ENCODE assay signal across 9 mouse cellular contexts in the genomic region with DNA sequence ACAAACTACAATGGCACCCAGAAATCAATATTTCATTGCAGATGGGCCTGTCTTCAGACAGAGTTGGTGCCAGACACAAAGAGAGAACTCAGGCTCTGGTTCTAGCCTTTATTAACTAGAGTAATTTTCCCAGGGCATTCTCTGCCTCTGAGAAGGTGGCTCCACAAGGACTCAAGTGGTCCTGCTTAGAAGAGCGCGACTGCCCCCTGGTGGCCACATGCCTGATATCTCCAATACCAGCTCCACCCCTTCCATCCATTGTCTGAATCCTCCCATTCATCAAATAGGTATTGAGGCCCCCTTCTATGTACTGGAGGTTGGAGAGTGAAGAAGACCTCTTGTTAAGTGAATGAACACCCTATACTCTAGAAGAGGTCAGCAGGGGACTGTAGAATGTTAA.
DNase-seq lines count a peak whose midpoint lies in the region; ATAC-seq and TF ChIP-seq lines count a peak whose summit lies in the region.
"Had no signal": no experiment of that assay in that cellular context is flagged by ENCODE, and none has a peak within 500 bp of the region (broad histone marks: within the 10 kb centered on the region; RNA-seq: fewer than 3 reads in every experiment).

No protein-coding gene starts in this region.

- no peak overlapping the region for H3K9ac ChIP-seq in kidney, embryonic 16.5 days (replicated peaks; ENCODE audit: low read length)
- no peak overlapping the region for H3K9ac ChIP-seq in limb, embryonic 14.5 days (ENCODE audit: low read depth, low read length, severe bottlenecking)
- no peak overlapping the region for H3K9ac ChIP-seq in neural tube, embryonic 11.5 days (ENCODE audit: low read length)
- H3K9ac ChIP-seq: embryonic facial prominence, embryonic 12.5 days had no signal

- DNase-seq in 416B (ENCODE audit: low read depth): peak; percentile 86
- peak; percentile 76 for DNase-seq in adrenal gland, adult 2 months
- DNase-seq in embryo, embryonic 11 days: peak; percentile 90
- peak; percentile 5 to 23 for DNase-seq in heart, adult 9 months (ENCODE audit: low spot score in 2 of 2)
- DNase-seq in limb, embryonic 14.5 days (ENCODE audit: low spot score): peak; percentile 72
- DNase-seq in neural tube, embryonic 11.5 days (ENCODE audit: low spot score): peak; percentile 78
- peak; percentile 33 for DNase-seq in telencephalon, adult 2 months (ENCODE audit: low read depth, low spot score)

- TF ChIP-seq POLR2A in limb, embryonic 14.5 days (IDR thresholded peaks at IDR 0.05; ENCODE audit: borderline replicate concordance, extremely low read depth, insufficient read depth, insufficient read length): no peak

- H3K4me2 ChIP-seq in kidney, embryonic 16.5 days (replicated peaks; ENCODE audit: low read depth, low read length): no peak overlapping the region
- H3K4me2 ChIP-seq in limb, embryonic 14.5 days (replicated peaks; ENCODE audit: low read depth, low read length, severe bottlenecking): no peak overlapping the region
- H3K4me2 ChIP-seq in neural tube, embryonic 11.5 days (ENCODE audit: low read depth): no peak overlapping the region
- H3K4me2 ChIP-seq: embryonic facial prominence, embryonic 12.5 days had no signal

- no peak overlapping the region for H3K4me3 ChIP-seq in kidney, embryonic 16.5 days (ENCODE audit: low read length)
- H3K4me3 ChIP-seq in limb, embryonic 14.5 days (replicated peaks; ENCODE audit: low read length): no peak overlapping the region
- H3K4me3 ChIP-seq in neural tube, embryonic 11.5 days (ENCODE audit: low read depth, low read length): no peak overlapping the region
- H3K4me3 ChIP-seq: embryonic facial prominence, embryonic 12.5 days had no signal

- 2% methylated on average over 2 of the region's 2 CpGs for WGBS in kidney, embryonic 16.5 days
- WGBS in limb, embryonic 14.5 days: 0% methylated on average over 2 of the region's 2 CpGs
- 0% methylated on average over 2 of the region's 2 CpGs for WGBS in neural tube, embryonic 11.5 days

- no peaks in the 10 kb centered on the region for H3K4me1 ChIP-seq in kidney, embryonic 16.5 days (ENCODE audit: insufficient read depth, low read length)
- H3K4me1 ChIP-seq in limb, embryonic 14.5 days (ENCODE audit: control insufficient read depth, insufficient read depth, low read length): no peaks in the 10 kb centered on the region
- H3K4me1 ChIP-seq in neural tube, embryonic 11.5 days (ENCODE audit: control insufficient read depth, insufficient read depth, low read length): no peaks in the 10 kb centered on the region
- H3K4me1 ChIP-seq: embryonic facial prominence, embryonic 12.5 days had no signal

- no peak overlapping the region for H3K27ac ChIP-seq in kidney, embryonic 16.5 days (ENCODE audit: low read length)
- no peak overlapping the region for H3K27ac ChIP-seq in limb, embryonic 14.5 days (replicated peaks; ENCODE audit: low read depth, low read length)
- no peak overlapping the region for H3K27ac ChIP-seq in neural tube, embryonic 11.5 days (ENCODE audit: low read depth, low read length)
- H3K27ac ChIP-seq: embryonic facial prominence, embryonic 12.5 days had no signal

- H3K36me3 ChIP-seq in kidney, embryonic 16.5 days (ENCODE audit: insufficient read depth, low read length): no peaks in the 10 kb centered on the region
- no peaks in the 10 kb centered on the region for H3K36me3 ChIP-seq in limb, embryonic 14.5 days (ENCODE audit: control insufficient read depth, insufficient read depth, low read length)
- no peaks in the 10 kb centered on the region for H3K36me3 ChIP-seq in neural tube, embryonic 11.5 days (ENCODE audit: control insufficient read depth, insufficient read depth, low read length)
- H3K36me3 ChIP-seq: embryonic facial prominence, embryonic 12.5 days had no signal

- no peaks in the 10 kb centered on the region for H3K9me3 ChIP-seq in kidney, embryonic 16.5 days (ENCODE audit: low read length)
- no peaks in the 10 kb centered on the region for H3K9me3 ChIP-seq in limb, embryonic 14.5 days (ENCODE audit: control insufficient read depth, low read length)
- H3K9me3 ChIP-seq in neural tube, embryonic 11.5 days (ENCODE audit: control insufficient read depth, low read length): no peaks in the 10 kb centered on the region
- H3K9me3 ChIP-seq: embryonic facial prominence, embryonic 12.5 days had no signal

- H3K27me3 ChIP-seq in kidney, embryonic 16.5 days (ENCODE audit: insufficient read depth, low read length): no peaks in the 10 kb centered on the region
- H3K27me3 ChIP-seq in limb, embryonic 14.5 days (ENCODE audit: control insufficient read depth, insufficient read depth, low read length): no peaks in the 10 kb centered on the region
- H3K27me3 ChIP-seq in neural tube, embryonic 11.5 days (ENCODE audit: control insufficient read depth, insufficient read depth, low read length): no peaks in the 10 kb centered on the region
- H3K27me3 ChIP-seq: embryonic facial prominence, embryonic 12.5 days had no signal

- peak; percentile 88 for ATAC-seq in kidney, embryonic 16.5 days (ENCODE audit: low FRiP score, low TSS enrichment)
- ATAC-seq in limb, embryonic 14.5 days (ENCODE audit: low FRiP score, low read depth): no peak
- peak; percentile 87 for ATAC-seq in neural tube, embryonic 11.5 days (ENCODE audit: insufficient read depth, low FRiP score, low TSS enrichment)

Comparison
In these comparisons a context has a peak if more than half of its experiments do, and no peak if none do; other contexts are left out.
1. DNase-seq: peak in every context shown above with its lines; median percentile 90 in embryo, embryonic 11 days; 86 in 416B; 78 in neural tube, embryonic 11.5 days; 76 in adrenal gland, adult 2 months; 72 in limb, embryonic 14.5 days; 33 in telencephalon, adult 2 months; 14 in heart, adult 9 months.